Mouse (Mus musculus): ENCODE results near the gene BC051142. TPM values are rescaled to one million over a fixed set of nuclear protein-coding genes. Genes with fewer than 3 reads are reported as not detected.
"Not testable (repeated sequence)": the region's sequence is repeated elsewhere in the genome, so short reads cannot be mapped to it uniquely, and the experiment has no call there.

BC051142 gene
- total RNA-seq, 2 experiments from 2014 or later = 3.3 to 4.0 TPM

- no peak for DNase-seq (ENCODE audit: extremely low spot score in 1 of 2, low spot score in 1 of 2)
Observed at GRCm38 (mm10) chr17:34397357-34397756, 1.3 kb upstream of the BC051142 start.

GRCm38 (mm10) chr17:34398058-34398710 is 436 bp upstream of the BC051142 start:
- DNase-seq (ENCODE audit: extremely low spot score in 1 of 2, low spot score in 1 of 2) = peak in 1 of 2 experiments; percentile 37

GRCm38 (mm10) chr17:34399394-34399715 is 735 bp downstream of the BC051142 start:
- no peak for DNase-seq (ENCODE audit: extremely low spot score in 1 of 2, low spot score in 1 of 2)

- peak; percentile 69 to 71 for DNase-seq (ENCODE audit: extremely low spot score in 1 of 2, low spot score in 1 of 2)
Observed at GRCm38 (mm10) chr17:34411117-34411516, 12.5 kb downstream of the BC051142 start.

- DNase-seq (ENCODE audit: extremely low spot score in 1 of 2, low spot score in 1 of 2) = no peak
Observed at GRCm38 (mm10) chr17:34420014-34420413, 21.4 kb downstream of the BC051142 start.

GRCm38 (mm10) chr17:34427597-34427996 is 29.0 kb downstream of the BC051142 start:
- no peak for DNase-seq (ENCODE audit: extremely low spot score in 1 of 2, low spot score in 1 of 2)

- DNase-seq (ENCODE audit: extremely low spot score in 1 of 2, low spot score in 1 of 2) = no peak
Observed at GRCm38 (mm10) chr17:34437120-34437519, 38.5 kb downstream of the BC051142 start.

- DNase-seq (ENCODE audit: extremely low spot score in 1 of 2, low spot score in 1 of 2) = no peak
Observed at GRCm38 (mm10) chr17:34437606-34438005, 39.0 kb downstream of the BC051142 start.

- DNase-seq (ENCODE audit: extremely low spot score in 1 of 2, low spot score in 1 of 2) = no peak
Observed at GRCm38 (mm10) chr17:34438588-34438987, 40.0 kb downstream of the BC051142 start.

GRCm38 (mm10) chr17:34439795-34440194 is 41.2 kb downstream of the BC051142 start:
- no peak for DNase-seq (ENCODE audit: extremely low spot score in 1 of 2, low spot score in 1 of 2)

- DNase-seq (ENCODE audit: extremely low spot score in 1 of 2, low spot score in 1 of 2) = no peak
Observed at GRCm38 (mm10) chr17:34441990-34442389, 43.4 kb downstream of the BC051142 start.

GRCm38 (mm10) chr17:34448473-34449041 is 49.9 kb downstream of the BC051142 start:
- DNase-seq (ENCODE audit: extremely low spot score in 1 of 2, low spot score in 1 of 2) = no peak

GRCm38 (mm10) chr17:34457668-34458067 is 59.0 kb downstream of the BC051142 start:
- no peak for DNase-seq (ENCODE audit: extremely low spot score in 1 of 2, low spot score in 1 of 2)

- no peak for DNase-seq (ENCODE audit: extremely low spot score in 1 of 2, low spot score in 1 of 2)
Observed at GRCm38 (mm10) chr17:34459255-34459654, 60.6 kb downstream of the BC051142 start.

GRCm38 (mm10) chr17:34465906-34466305 is 67.3 kb downstream of the BC051142 start:
- not testable (repeated sequence) for DNase-seq (ENCODE audit: extremely low spot score in 1 of 2, low spot score in 1 of 2)

- DNase-seq (ENCODE audit: extremely low spot score in 1 of 2, low spot score in 1 of 2) = no peak
Observed at GRCm38 (mm10) chr17:34470491-34470890, 71.9 kb downstream of the BC051142 start.

- DNase-seq (ENCODE audit: extremely low spot score in 1 of 2, low spot score in 1 of 2) = no peak
Observed at GRCm38 (mm10) chr17:34475060-34475459, 76.4 kb downstream of the BC051142 start.

GRCm38 (mm10) chr17:34476427-34476826 is 77.8 kb downstream of the BC051142 start:
- no peak for DNase-seq (ENCODE audit: extremely low spot score in 1 of 2, low spot score in 1 of 2)

GRCm38 (mm10) chr17:34477238-34478013 is 78.8 kb downstream of the BC051142 start, which contains the start of gene Btnl4:
Gene Btnl4 (minus strand): TSS chr17:34477318.
- not testable (repeated sequence) for DNase-seq (ENCODE audit: extremely low spot score in 1 of 2, low spot score in 1 of 2)

- DNase-seq (ENCODE audit: extremely low spot score in 1 of 2, low spot score in 1 of 2) = no peak
Observed at GRCm38 (mm10) chr17:34492796-34493195, 94.2 kb downstream of the BC051142 start.

- not testable (repeated sequence) for DNase-seq (ENCODE audit: extremely low spot score in 1 of 2, low spot score in 1 of 2)
Observed at GRCm38 (mm10) chr17:34495156-34495555, 96.5 kb downstream of the BC051142 start.
